9 mouse cellular contexts compared by ENCODE assay signal in the genomic region with DNA sequence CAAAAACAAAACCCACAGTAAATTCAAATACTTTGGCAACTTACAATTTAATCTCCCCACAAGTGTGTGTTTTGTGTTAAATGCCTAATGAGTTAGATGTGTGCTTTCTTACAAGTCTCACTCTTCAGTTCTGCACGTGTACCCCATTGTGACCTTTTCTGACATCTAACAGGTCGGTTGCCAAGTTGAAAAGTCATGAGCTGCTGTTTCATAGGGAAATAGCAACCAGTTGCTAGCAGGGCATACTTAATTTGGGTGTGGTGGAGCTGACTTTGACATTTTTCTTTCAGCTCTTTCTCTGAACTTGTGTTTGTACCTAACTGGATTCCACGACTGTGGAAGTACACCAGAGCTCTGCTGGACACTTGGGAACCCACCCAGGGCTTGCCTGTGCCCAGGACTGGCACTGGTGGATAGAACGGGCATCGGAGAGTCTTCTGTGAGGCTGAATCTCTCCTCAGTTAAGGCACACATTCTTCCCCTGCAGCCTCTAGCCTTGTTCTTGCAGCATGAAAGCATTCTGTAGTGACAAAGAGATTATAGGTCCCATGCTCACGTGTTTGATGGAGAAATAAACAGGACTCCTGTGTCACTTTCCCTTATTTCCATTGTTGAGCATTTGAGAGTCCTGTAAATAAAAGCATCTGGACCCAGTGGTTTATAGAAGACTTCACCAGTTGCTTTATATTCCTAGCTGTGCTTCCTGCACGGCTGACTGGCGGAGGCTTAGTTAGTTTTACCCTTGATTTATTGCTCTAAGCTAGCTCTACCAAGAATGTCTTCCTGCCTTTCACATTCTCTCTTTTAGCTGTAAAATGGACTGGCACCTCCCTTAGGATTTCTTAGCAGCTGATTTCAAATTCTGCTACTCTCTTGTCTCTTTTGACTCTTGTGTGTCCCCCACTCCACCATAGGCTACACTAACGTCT.
DNase-seq lines count a peak whose midpoint lies in the region; ATAC-seq lines count a peak whose summit lies in the region.
"Had no signal": no experiment of that assay in that cellular context is flagged by ENCODE, and none has a peak within 500 bp of the region (broad histone marks: within the 10 kb centered on the region; RNA-seq: fewer than 3 reads in every experiment).

No protein-coding gene starts in this region.

- no peak overlapping the region for H3K4me3 ChIP-seq in kidney, embryonic 14.5 days (ENCODE audit: low read length)
- no peak overlapping the region for H3K4me3 ChIP-seq in forebrain, embryonic 11.5 days (ENCODE audit: low read depth, low read length)
- H3K4me3 ChIP-seq: forebrain, embryonic 13.5 days; lung, embryonic 15.5 days had no signal

- DNase-seq in kidney, adult 18-20 months: no peak
- DNase-seq in 3T3-L1 (ENCODE audit: low read depth, low spot score): peak; percentile 38
- peak; percentile 26 for DNase-seq in CD4-positive helper T cell, adult 2 months (ENCODE audit: low read depth, low spot score)
- DNase-seq in kidney, postnatal 14 days: peak; percentile 14
- DNase-seq in forebrain, embryonic 11.5 days (ENCODE audit: low spot score): no peak
- DNase-seq in layer of hippocampus, postnatal 14 days (ENCODE audit: low spot score in 2 of 2): no peak

- ATAC-seq in kidney, embryonic 14.5 days (ENCODE audit: low FRiP score, low TSS enrichment): peak; percentile 32; the same call in 1 of the 2 replicates
- ATAC-seq in forebrain, embryonic 11.5 days (replicated peaks; ENCODE audit: low FRiP score): no peak
- ATAC-seq: forebrain, embryonic 13.5 days had no signal

- H3K27ac ChIP-seq in kidney, embryonic 14.5 days (ENCODE audit: low read depth, low read length): no peak overlapping the region
- H3K27ac ChIP-seq in forebrain, embryonic 11.5 days (ENCODE audit: low read depth, low read length): no peak overlapping the region
- H3K27ac ChIP-seq: forebrain, embryonic 13.5 days; lung, embryonic 15.5 days had no signal

- H3K4me2 ChIP-seq in kidney, embryonic 14.5 days (replicated peaks; ENCODE audit: low read depth, low read length): no peak overlapping the region
- H3K4me2 ChIP-seq in forebrain, embryonic 11.5 days (ENCODE audit: low read depth, low read length, severe bottlenecking): no peak overlapping the region
- H3K4me2 ChIP-seq: forebrain, embryonic 13.5 days; lung, embryonic 15.5 days had no signal

- H3K36me3 ChIP-seq in kidney, embryonic 14.5 days (ENCODE audit: control insufficient read depth, insufficient read depth, low read length): peaks cover 5% of the 10 kb centered on the region; the same call in 1 of the 2 replicates
- no peaks in the 10 kb centered on the region for H3K36me3 ChIP-seq in forebrain, embryonic 11.5 days (ENCODE audit: control insufficient read depth, insufficient read depth, low read length)

- H3K27me3 ChIP-seq in kidney, embryonic 14.5 days (ENCODE audit: control insufficient read depth, insufficient read depth, low read length): no peaks in the 10 kb centered on the region
- no peaks in the 10 kb centered on the region for H3K27me3 ChIP-seq in forebrain, embryonic 11.5 days (ENCODE audit: control insufficient read depth, insufficient read depth, low read length)
- H3K27me3 ChIP-seq: forebrain, embryonic 13.5 days; lung, embryonic 15.5 days had no signal

- 39% methylated on average over 9 of the region's 9 CpGs for WGBS in kidney, embryonic 14.5 days
- WGBS in forebrain, embryonic 11.5 days: 84% methylated on average over 9 of the region's 9 CpGs

- no peak overlapping the region for H3K9ac ChIP-seq in kidney, embryonic 14.5 days (ENCODE audit: low read depth, low read length)
- H3K9ac ChIP-seq in forebrain, embryonic 11.5 days (ENCODE audit: low read length): no peak overlapping the region
- H3K9ac ChIP-seq: forebrain, embryonic 13.5 days; lung, embryonic 15.5 days had no signal

- H3K9me3 ChIP-seq in kidney, embryonic 14.5 days (ENCODE audit: control insufficient read depth, low read length): no peaks in the 10 kb centered on the region
- H3K9me3 ChIP-seq in forebrain, embryonic 11.5 days (ENCODE audit: control insufficient read depth, low read length): no peaks in the 10 kb centered on the region
- H3K9me3 ChIP-seq: forebrain, embryonic 13.5 days; lung, embryonic 15.5 days had no signal

- peaks cover 15% of the 10 kb centered on the region for H3K4me1 ChIP-seq in kidney, embryonic 14.5 days (ENCODE audit: control insufficient read depth, insufficient read depth, low read length)
- no peaks in the 10 kb centered on the region for H3K4me1 ChIP-seq in forebrain, embryonic 11.5 days (replicated peaks; ENCODE audit: control insufficient read depth, insufficient read depth, low read length)

Comparison
In these comparisons a context has a peak if more than half of its experiments do, and no peak if none do; other contexts are left out.
1. DNase-seq: peak in 3T3-L1 (single experiment), CD4-positive helper T cell, adult 2 months (single experiment) and kidney, postnatal 14 days (single experiment); none in kidney, adult 18-20 months (single experiment), forebrain, embryonic 11.5 days (single experiment) and layer of hippocampus, postnatal 14 days (0 of 2).